Mouse (Mus musculus) forebrain, embryonic 15.5 days (tissue): ENCODE results near the gene Fam107b. TPM values are rescaled to one million over a fixed set of nuclear protein-coding genes. Genes with fewer than 3 reads are reported as not detected.

ENCODE experiments used
- ATAC-seq: fragments of 200-750 bp; cut with Nextera tagmentation; replicated peaks from 2 replicates; pipeline ENCODE4 v1.8.0; 2017; ENCODE audit warnings: mild to moderate bottlenecking, moderate TSS enrichment, moderate library complexity
- H3K27ac ChIP-seq: fragments of 300-500 bp; sonication (generic); replicated peaks from 2 replicates; pipeline ENCODE4 v1.5.1; 2015; ENCODE audit warnings: mild to moderate bottlenecking, inconsistent platforms
- H3K27me3 ChIP-seq: fragments of 300-500 bp; sonication (generic); 2 replicates; pipeline ENCODE4 v1.6.1; 2015; ENCODE audit warnings: inconsistent platforms
- H3K36me3 ChIP-seq: fragments of 300-500 bp; sonication (generic); 2 replicates; pipeline ENCODE4 v1.6.1; 2015; ENCODE audit warnings: mild to moderate bottlenecking, inconsistent platforms
- H3K4me1 ChIP-seq: fragments of 300-500 bp; sonication (generic); 2 replicates; pipeline ENCODE4 v1.6.1; 2015; ENCODE audit warnings: inconsistent platforms
- H3K4me2 ChIP-seq: fragments of 300-500 bp; sonication (generic); replicated peaks from 2 replicates; pipeline ENCODE4 v1.6.1; 2015; ENCODE audit warnings: mild to moderate bottlenecking, inconsistent platforms
- H3K4me3 ChIP-seq: fragments of 300-500 bp; sonication (generic); 2 replicates; pipeline ENCODE4 v1.5.1; 2015; ENCODE audit warnings: mild to moderate bottlenecking, inconsistent platforms
- H3K9ac ChIP-seq: fragments of 300-500 bp; sonication (generic); replicated peaks from 2 replicates; pipeline ENCODE4 v1.6.1; 2015; ENCODE audit warnings: mild to moderate bottlenecking, inconsistent platforms
- H3K9me3 ChIP-seq: fragments of 300-500 bp; sonication (generic); 2 replicates; pipeline ENCODE4 v1.6.1; 2016; ENCODE audit warnings: inconsistent platforms
- WGBS: fragments of 180-500 bp; shearing (Covaris S2); methylation state at CpG from one replicate; pipeline ENCODE4 v1.1.7; 2015; ENCODE audit warnings: mixed read lengths; 5-methylcytosine and 5-hydroxymethylcytosine counted together
- polyA plus RNA-seq: library from polyadenylated mRNA; unstranded; fragments of >200 nt; fragmentation: Nextera tagmentation; extraction: Ambion mirVana; gene quantifications from 2 replicates; pipeline ENCODE4 v1.2.1, GENCODE M21; 2015

Fam107b gene
- polyA plus RNA-seq, 1 experiment from 2014 or later: 60.4 TPM

DNA sequence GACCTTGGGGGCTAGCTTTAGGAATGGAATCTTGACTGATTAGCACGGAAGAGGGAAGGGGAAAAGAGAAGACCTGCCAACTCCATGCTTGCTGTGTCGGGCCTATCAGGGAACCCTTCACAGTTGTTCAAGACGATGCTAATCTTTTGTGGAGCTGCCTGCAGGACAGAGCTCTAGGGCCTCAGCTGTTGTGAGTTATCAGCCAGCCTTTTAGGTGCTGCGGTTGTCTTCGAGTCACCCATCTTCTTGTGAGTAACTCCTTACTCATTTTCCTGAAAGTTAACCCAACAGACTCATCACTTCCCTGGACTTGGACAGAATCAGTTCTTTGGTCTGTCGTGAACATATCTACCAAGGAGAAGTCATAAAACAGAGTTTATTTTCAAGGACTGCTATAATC lies 51.3 kb downstream of the Fam107b start:
- H3K4me2 ChIP-seq: no peak overlapping the region
- H3K4me3 ChIP-seq: no peak overlapping the region
- no peaks in the 10 kb centered on the region for H3K27me3 ChIP-seq
- ATAC-seq: no peak
- no peaks in the 10 kb centered on the region for H3K9me3 ChIP-seq
- no peak overlapping the region for H3K27ac ChIP-seq
- H3K9ac ChIP-seq: no peak overlapping the region
- no peaks in the 10 kb centered on the region for H3K4me1 ChIP-seq
- 81% methylated on average over 6 of the region's 6 CpGs for WGBS
- no peaks in the 10 kb centered on the region for H3K36me3 ChIP-seq

DNA sequence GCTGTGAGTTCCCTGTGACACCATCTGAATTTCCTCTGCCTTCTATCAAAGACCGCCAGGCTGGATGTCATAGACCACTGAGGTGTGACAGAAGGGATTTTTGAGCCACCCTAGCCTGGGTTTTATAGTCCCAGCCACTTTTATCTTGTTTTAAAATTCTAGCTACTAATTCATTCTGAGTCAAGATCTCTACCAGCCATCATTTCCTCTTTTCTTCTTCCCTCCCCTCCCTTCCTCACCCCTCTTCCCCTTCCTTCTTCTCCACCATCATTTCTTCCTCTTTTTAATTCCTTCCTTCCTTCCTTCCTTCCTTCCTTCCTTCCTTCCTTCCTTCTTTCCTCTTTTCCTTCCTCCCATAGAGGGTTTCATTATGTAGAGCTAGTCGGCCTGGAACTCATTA lies 51.9 kb downstream of the Fam107b start:
- no peaks in the 10 kb centered on the region for H3K4me1 ChIP-seq
- 93% methylated on average over 2 of the region's 2 CpGs for WGBS
- no peak for ATAC-seq

DNA sequence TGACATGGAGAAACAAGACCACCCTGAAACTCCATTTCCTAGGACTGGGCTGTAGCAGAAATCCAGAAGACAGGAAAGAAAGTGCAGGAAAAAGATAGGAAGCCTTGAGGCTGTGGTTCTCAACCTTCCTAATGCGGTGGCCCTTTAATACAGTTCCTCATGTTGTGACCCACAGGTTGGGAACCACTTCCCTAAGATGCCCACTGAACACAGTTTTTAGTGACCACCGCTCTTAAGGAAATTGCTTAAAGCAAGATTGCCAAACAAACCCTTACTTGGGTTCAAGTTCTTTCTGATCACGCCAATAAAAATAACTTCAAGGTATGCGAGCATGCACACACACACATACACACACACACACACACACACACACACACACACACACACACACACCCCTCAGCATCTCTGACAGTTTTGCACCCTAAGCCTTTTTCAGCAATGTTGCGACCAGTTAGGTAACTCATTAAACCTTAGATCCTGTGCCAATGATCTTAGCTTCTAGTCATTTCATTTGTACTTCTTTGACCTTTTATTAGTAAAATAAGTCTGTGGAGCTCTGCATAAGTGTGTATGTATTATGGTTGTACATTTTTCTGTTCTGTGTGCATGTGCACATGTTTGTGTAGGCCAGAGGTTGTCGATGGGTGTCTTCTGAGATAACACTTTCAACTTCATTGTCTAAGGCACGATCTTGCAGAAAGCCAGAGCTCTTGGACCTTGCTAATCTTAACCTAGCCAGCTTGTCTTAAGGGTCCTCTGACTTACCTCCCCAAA lies 53.1 kb downstream of the Fam107b start:
- 97% methylated on average over 7 of the region's 7 CpGs for WGBS

More for the DNA sequence above, 51.9 kb downstream of the Fam107b start:
- Histone ChIP-seq H3K4me2 (no peak overlapping the region), H3K9me3 (no peaks in the 10 kb centered on the region), H3K27ac (no peak overlapping the region), H3K4me3 (no peak overlapping the region), H3K36me3 (no peaks in the 10 kb centered on the region), H3K27me3 (no peaks in the 10 kb centered on the region), H3K9ac (no peak overlapping the region)

DNA sequence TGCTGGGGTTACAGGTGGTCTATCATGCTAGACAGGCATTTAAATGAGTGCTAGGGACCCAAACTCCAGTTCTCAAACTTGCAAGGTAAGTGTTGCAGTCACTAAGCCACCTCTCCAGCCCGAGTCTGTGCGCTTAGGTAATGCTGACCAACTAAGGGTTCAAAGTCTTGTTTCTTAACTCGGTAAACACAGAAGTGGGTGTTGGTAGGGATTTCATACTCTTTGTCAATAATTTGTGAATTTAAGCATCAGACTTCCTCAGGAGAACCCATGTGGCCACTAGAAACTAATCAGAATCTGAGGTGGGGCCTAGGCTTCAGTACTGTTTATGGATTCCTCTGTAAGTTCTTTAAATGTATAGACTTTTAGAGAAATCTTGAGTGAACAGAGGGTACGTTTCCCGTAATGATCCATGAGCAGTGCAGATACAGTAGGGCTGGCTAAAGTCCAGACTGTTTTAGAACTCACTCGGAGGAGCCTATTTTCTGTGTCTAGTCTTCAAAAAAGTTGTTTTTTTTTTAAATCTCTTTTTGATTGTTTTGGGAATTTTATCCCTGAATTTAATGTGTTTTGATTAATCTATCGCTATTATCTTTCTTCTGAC lies 53.8 kb downstream of the Fam107b start:
- H3K36me3 ChIP-seq: no peaks in the 10 kb centered on the region
- H3K4me3 ChIP-seq: no peak overlapping the region
- no peaks in the 10 kb centered on the region for H3K27me3 ChIP-seq
- no peaks in the 10 kb centered on the region for H3K4me1 ChIP-seq
- 93% methylated on average over 7 of the region's 7 CpGs for WGBS
- H3K4me2 ChIP-seq: no peak overlapping the region
- H3K9me3 ChIP-seq: no peaks in the 10 kb centered on the region
- no peak overlapping the region for H3K27ac ChIP-seq
- no peak for ATAC-seq
- no peak overlapping the region for H3K9ac ChIP-seq

More for the DNA sequence above, 53.1 kb downstream of the Fam107b start:
- Histone ChIP-seq H3K4me2 (no peak overlapping the region), H3K27ac (no peak overlapping the region), H3K9ac (no peak overlapping the region), H3K36me3 (no peaks in the 10 kb centered on the region), H3K9me3 (no peaks in the 10 kb centered on the region), H3K4me3 (no peak overlapping the region), H3K27me3 (no peaks in the 10 kb centered on the region), H3K4me1 (no peaks in the 10 kb centered on the region)
- no peak for ATAC-seq

DNA sequence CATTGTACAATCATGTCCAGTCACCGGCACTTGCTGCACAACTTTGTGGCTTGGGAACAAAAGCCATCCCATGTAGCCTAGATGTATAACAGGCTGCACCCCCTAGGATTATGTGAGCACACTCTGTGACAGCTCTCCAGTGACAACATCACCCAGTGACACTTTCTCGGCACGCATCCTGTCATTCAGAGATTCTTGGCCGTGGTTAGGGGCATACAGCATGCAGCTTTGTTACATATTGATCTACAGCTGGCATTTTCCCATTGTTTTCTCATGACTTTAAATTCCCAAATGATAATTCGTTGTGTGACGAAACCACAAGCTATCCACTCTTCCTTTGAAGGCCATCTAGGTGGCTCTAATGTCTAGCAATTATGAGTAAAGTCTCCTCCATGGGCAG lies 58.8 kb downstream of the Fam107b start:
- Histone ChIP-seq H3K4me2 (no peak overlapping the region), H3K36me3 (no peaks in the 10 kb centered on the region), H3K4me1 (no peaks in the 10 kb centered on the region), H3K9me3 (no peaks in the 10 kb centered on the region), H3K9ac (no peak overlapping the region), H3K27ac (no peak overlapping the region), H3K27me3 (no peaks in the 10 kb centered on the region), H3K4me3 (no peak overlapping the region)
- WGBS: 84% methylated on average over 6 of the region's 6 CpGs
- ATAC-seq: no peak

DNA sequence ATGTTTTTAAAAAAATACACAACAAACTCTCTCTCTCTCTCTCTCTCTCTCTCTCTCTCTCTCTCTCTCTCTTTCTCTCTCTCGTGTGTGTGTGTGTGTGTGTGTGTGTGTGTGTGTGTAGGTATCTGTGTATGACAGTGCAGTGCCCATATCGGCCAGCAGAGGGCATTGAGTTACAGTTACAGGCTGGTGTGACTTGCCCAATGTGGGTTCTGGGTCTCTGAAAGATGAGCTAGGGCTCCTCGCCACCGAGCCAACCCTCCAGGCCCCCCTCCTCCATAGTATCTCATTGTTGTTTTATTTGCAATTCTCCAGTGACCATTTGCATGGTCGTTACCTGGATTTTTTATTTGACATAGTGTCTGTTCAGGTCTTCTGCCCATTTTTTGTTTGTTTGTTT lies 59.5 kb downstream of the Fam107b start:
- no peaks in the 10 kb centered on the region for H3K27me3 ChIP-seq
- H3K9ac ChIP-seq: no peak overlapping the region
- H3K4me1 ChIP-seq: no peaks in the 10 kb centered on the region
- H3K36me3 ChIP-seq: no peaks in the 10 kb centered on the region
- H3K27ac ChIP-seq: no peak overlapping the region
- no peaks in the 10 kb centered on the region for H3K9me3 ChIP-seq
- no peak overlapping the region for H3K4me3 ChIP-seq
- H3K4me2 ChIP-seq: no peak overlapping the region
- WGBS: 93% methylated on average over 5 of the region's 5 CpGs
- ATAC-seq: no peak

DNA sequence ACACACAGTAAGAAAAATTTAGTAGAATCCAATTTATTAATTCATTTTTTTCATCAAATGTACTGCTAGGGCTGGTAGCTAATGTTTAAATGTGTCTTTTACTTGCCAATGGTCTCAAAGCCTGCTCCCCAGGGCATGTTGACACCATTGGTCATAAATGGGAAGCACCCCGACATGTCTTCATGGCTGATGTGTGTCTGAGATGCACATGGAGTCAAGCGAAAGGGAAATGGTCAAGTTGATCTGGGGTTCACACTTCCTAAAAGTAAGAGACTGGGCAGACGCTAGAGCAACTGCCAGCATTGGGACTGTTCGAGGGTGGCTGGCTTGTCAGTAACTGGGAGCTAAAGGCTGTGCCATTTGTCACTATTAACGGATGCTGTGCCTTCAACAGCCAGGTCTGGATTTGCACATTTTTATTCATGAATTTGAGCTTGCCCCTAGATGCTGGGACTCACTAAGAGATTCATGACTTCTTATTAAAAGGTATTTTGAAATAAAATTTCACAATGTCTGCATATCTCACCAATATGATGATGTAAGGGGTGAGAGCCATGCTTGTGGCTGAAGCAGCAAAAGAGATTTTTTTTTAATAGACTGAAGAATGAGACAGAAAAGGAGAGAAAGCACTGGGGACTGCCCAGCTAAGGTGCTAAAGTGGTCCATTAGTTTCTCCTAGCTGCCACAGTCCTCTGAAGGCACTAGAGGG lies 60.6 kb downstream of the Fam107b start:
- no peaks in the 10 kb centered on the region for H3K4me1 ChIP-seq
- no peak overlapping the region for H3K4me3 ChIP-seq
- no peak for ATAC-seq
- no peaks in the 10 kb centered on the region for H3K36me3 ChIP-seq
- WGBS: 87% methylated on average over 5 of the region's 5 CpGs
- H3K27me3 ChIP-seq: no peaks in the 10 kb centered on the region
- H3K9me3 ChIP-seq: no peaks in the 10 kb centered on the region
- H3K9ac ChIP-seq: no peak overlapping the region
- H3K4me2 ChIP-seq: no peak overlapping the region
- no peak overlapping the region for H3K27ac ChIP-seq

DNA sequence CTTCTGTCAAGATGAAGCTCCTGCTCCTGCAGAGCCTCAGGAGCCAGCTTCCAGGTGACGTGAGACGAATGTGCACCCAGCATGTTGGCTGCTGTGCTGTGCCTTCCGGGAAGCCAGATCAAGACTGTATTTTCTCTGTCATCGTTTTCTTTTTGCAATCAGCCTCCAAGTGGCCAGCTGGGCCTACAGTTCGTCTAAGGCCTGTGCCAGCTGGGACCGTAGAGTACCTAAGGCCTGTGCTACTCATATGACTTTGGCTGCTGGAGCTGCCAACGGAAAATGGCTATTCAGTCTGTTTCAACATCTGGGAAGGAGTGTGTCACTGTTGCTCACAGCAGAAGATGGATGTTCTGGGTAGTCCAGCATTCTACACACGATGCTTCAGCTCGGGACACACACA lies 62.8 kb downstream of the Fam107b start:
- H3K4me2 ChIP-seq: no peak overlapping the region
- H3K27ac ChIP-seq: no peak overlapping the region
- H3K4me1 ChIP-seq: no peaks in the 10 kb centered on the region
- H3K36me3 ChIP-seq: no peaks in the 10 kb centered on the region
- no peak overlapping the region for H3K4me3 ChIP-seq
- no peaks in the 10 kb centered on the region for H3K9me3 ChIP-seq
- 72% methylated on average over 9 of the region's 9 CpGs for WGBS
- no peak for ATAC-seq
- no peaks in the 10 kb centered on the region for H3K27me3 ChIP-seq
- no peak overlapping the region for H3K9ac ChIP-seq

DNA sequence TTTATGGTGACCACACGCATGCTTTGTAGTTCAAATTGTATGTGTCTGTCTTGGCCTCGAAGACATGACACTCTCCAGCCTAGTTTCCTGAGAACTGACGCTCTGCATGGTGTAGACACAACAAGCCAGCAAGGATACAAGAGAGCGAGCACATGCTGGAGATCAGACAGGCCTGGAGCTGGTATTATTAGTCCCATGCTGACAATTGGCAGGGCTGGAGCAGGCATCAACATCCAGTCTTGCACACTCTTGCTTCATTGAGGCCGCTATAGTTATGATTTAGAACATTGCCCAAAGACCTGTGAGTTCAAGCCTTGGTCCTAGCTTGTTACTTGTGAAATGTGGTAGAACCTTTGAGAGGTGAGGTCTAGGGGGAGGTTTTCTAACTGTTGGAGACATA lies 66.5 kb downstream of the Fam107b start:
- WGBS: 83% methylated on average over 5 of the region's 5 CpGs
- ATAC-seq: no peak
- no peaks in the 10 kb centered on the region for H3K27me3 ChIP-seq
- H3K9me3 ChIP-seq: no peaks in the 10 kb centered on the region
- no peaks in the 10 kb centered on the region for H3K36me3 ChIP-seq
- no peak overlapping the region for H3K27ac ChIP-seq
- no peak overlapping the region for H3K4me2 ChIP-seq
- H3K4me1 ChIP-seq: no peaks in the 10 kb centered on the region
- no peak overlapping the region for H3K4me3 ChIP-seq
- H3K9ac ChIP-seq: no peak overlapping the region

DNA sequence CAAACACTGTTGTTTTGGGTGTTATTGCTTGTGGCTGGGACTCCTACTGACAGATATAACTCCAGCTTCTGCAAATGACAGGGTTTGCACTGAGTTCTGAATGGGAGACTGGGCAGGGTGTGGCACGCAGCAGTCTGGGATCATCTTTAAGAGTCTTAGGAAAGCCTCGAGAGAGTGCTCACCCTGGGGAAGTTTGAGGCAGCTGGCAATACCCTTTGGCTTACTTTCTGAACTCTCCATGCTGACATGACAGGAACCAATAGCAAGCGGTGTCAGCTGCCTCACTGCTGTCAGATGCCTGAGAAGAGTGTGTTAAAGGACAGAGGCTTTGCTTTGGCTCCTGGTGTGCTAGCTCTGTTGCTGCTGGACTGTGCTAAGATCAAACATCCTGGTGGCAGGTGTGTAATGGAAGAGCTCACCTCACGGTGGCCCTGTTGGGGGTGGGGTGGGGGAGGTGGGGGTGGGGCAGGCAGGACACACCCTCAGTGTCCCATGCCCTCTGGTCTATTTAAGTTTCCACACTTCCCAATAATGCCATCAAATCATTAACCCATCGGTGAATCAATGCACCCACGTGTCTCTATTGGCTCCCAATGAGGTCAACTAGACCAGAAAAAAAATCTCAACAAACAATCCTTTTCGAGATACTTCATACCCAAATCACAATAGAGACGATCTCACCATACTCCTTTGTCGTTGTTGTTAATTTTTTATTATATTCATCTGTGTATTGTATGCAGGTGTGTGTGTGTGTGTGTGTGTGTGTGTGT lies 70.9 kb downstream of the Fam107b start:
- Histone ChIP-seq H3K4me3 (no peak overlapping the region), H3K27ac (no peak overlapping the region), H3K4me1 (no peaks in the 10 kb centered on the region), H3K4me2 (no peak overlapping the region), H3K9ac (no peak overlapping the region), H3K27me3 (no peaks in the 10 kb centered on the region), H3K9me3 (no peaks in the 10 kb centered on the region), H3K36me3 (no peaks in the 10 kb centered on the region)
- ATAC-seq: no peak
- WGBS: 76% methylated on average over 9 of the region's 9 CpGs

DNA sequence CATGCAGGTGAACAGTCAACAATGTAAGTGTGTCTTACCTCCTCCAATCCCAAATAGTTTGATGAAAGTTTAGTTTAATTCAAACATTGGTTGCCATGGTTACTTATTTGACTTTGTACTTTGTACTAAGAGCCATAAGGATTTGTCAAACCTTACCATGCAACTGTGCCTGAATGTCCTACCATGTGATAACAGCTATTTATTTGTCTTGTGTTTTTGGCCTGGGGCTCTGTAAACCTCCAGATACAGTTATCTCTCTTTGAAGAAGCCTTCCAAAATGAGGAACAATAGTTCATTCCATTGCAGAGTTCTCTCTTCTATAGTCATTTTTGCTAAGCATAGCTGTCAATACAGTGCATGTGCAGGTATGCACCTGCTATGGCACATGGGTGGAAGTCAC lies 72.7 kb downstream of the Fam107b start:
- no peak for ATAC-seq
- Histone ChIP-seq H3K4me3 (no peak overlapping the region), H3K4me2 (no peak overlapping the region), H3K4me1 (no peaks in the 10 kb centered on the region), H3K36me3 (no peaks in the 10 kb centered on the region), H3K9me3 (no peaks in the 10 kb centered on the region), H3K27ac (no peak overlapping the region), H3K9ac (no peak overlapping the region), H3K27me3 (no peaks in the 10 kb centered on the region)

DNA sequence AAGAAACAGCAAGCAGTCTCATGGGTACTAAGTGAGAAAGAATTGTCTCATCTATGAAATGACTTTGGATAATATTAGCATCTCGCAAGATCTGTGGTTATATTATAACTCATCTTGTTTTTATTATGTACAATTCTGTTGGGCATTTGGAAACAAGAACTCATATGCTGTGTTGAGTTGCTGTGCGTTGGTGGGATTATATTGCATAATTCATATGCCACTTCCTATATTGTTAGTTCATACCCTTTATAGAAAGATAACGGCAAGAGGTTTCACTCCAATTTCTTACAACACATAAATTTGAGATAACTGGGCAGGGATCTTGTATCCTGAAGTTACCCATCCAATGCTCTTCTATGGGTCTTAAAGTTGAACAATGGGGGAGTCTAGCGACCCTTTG lies 75.5 kb downstream of the Fam107b start:
- Histone ChIP-seq H3K27me3 (no peaks in the 10 kb centered on the region), H3K9ac (no peak overlapping the region), H3K27ac (no peak overlapping the region), H3K9me3 (no peaks in the 10 kb centered on the region), H3K36me3 (no peaks in the 10 kb centered on the region), H3K4me1 (no peaks in the 10 kb centered on the region), H3K4me3 (no peak overlapping the region), H3K4me2 (no peak overlapping the region)
- ATAC-seq: no peak
- 92% methylated on average over 4 of the region's 4 CpGs for WGBS
